Mouse (Mus musculus): ENCODE data around the gene Pcolce. TPM values are rescaled to one million over a fixed set of nuclear protein-coding genes. Genes with fewer than 3 reads are reported as not detected.

The Pcolce gene
- polyA plus RNA-seq, 2 experiments, result 11.6 to 12.2 TPM

DNA sequence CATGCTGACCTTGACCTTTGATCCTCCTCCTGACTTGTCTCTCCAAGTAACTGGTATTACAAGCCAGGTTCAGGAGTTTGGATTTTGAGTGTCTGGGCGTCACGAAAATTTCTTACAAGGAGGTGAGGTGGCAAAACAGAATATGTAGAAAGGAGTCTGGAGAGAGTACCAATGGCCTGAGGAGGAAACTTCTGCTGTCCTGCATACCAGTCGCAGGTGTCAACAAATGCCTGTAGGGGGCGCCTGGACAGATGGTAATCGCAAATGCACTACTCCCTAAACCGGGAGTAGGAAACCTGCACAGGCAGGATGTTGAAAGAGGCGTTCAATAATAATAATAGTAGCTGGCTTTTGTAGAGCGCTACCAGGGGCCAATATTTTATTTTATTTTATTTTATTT is 28.6 kb downstream of the Pcolce start:
- no peak overlapping the region for H3K4me2 ChIP-seq (ENCODE audit: low read depth)
- TF ChIP-seq EP300 (IDR thresholded peaks at IDR 0.05; ENCODE audit: low read depth) (no peak), CTCF (IDR thresholded peaks at IDR 0.05; ENCODE audit: low read depth) (peak; percentile 78)
- WGBS (ENCODE audit: insufficient replicate concordance), result 22% methylated on average over 8 of the region's 8 CpGs
- no peaks in the 10 kb centered on the region for H3K27me3 ChIP-seq (ENCODE audit: control insufficient read depth, insufficient read depth, low read length)
- peaks cover 9% of the 10 kb centered on the region for H3K36me3 ChIP-seq (replicated peaks; ENCODE audit: control insufficient read depth, insufficient read depth, low read depth)
- H3K27ac ChIP-seq, result no peak overlapping the region
- H3K9ac ChIP-seq (replicated peaks), result no peak overlapping the region
- ATAC-seq (ENCODE audit: insufficient read depth) (0 out of 2 replicates have a peak, but pooled peaks have one; percentile 36), DNase-seq (ENCODE audit: low read depth in 3 of 3, low spot score in 3 of 3) (peak in 2 of 3 experiments; percentile 47)
- H3K4me1 ChIP-seq (replicated peaks; ENCODE audit: control insufficient read depth in 2 of 2, insufficient read depth in 2 of 2, low read length in 1 of 2), result peaks cover 0 to 2% of the 10 kb centered on the region in 2 experiments; a peak in 3 of 4 replicates
- H3K9me3 ChIP-seq (ENCODE audit: control insufficient read depth, low read length), result no peaks in the 10 kb centered on the region; the same call in 1 of the 2 replicates
- H3K4me3 ChIP-seq (ENCODE audit: insufficient read depth in 1 of 2, low read depth in 2 of 2, low read length in 2 of 2), result no peak overlapping the region

DNA sequence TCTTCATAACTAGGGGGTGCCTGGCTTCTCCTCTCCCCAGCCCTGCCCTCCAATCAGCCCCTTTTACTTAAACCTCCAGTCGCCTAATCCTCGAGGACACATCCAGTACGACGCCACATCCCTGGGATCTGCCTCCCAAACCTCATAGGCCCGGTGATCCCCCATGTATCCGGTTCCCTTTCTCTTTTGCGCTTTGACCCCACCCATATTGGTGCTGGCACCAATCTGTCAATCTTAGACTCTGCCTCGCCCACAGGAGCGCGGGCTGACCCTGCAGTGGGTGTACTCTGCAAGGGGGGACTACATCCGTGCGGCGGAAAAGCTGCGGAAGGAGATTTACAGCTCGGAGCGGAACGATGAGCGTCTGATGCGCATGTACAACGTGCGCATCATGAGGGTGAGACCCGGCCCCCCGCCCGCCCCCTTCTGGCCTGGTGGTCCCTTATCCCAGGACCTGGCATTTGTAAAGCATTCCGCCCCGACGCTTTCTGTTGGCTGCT is 29.9 kb downstream of the Pcolce start:
- Histone ChIP-seq H3K4me2 (ENCODE audit: low read depth) (peak overlapping the region; percentile 28), H3K27ac (no peak overlapping the region), H3K4me3 (ENCODE audit: insufficient read depth in 1 of 2, low read depth in 2 of 2, low read length in 2 of 2) (no peak overlapping the region), H3K4me1 (replicated peaks; ENCODE audit: control insufficient read depth in 2 of 2, insufficient read depth in 2 of 2, low read length in 1 of 2) (peaks cover 0 to 7% of the 10 kb centered on the region in 2 experiments; a peak in 3 of 4 replicates), H3K9me3 (ENCODE audit: control insufficient read depth, low read length) (no peaks in the 10 kb centered on the region; the same call in 1 of the 2 replicates), H3K9ac (replicated peaks) (no peak overlapping the region), H3K27me3 (ENCODE audit: control insufficient read depth, insufficient read depth, low read length) (no peaks in the 10 kb centered on the region), H3K36me3 (replicated peaks; ENCODE audit: control insufficient read depth, insufficient read depth, low read depth) (peaks cover 21% of the 10 kb centered on the region)
- no peak for DNase-seq (ENCODE audit: low read depth in 3 of 3, low spot score in 3 of 3)
- WGBS (ENCODE audit: insufficient replicate concordance), result 42% methylated on average over 27 of the region's 27 CpGs
- no peak for ATAC-seq (ENCODE audit: insufficient read depth)
- TF ChIP-seq EP300 (IDR thresholded peaks at IDR 0.05; ENCODE audit: low read depth), result no peak
- no peak for TF ChIP-seq CTCF (IDR thresholded peaks at IDR 0.05; ENCODE audit: low read depth)

DNA sequence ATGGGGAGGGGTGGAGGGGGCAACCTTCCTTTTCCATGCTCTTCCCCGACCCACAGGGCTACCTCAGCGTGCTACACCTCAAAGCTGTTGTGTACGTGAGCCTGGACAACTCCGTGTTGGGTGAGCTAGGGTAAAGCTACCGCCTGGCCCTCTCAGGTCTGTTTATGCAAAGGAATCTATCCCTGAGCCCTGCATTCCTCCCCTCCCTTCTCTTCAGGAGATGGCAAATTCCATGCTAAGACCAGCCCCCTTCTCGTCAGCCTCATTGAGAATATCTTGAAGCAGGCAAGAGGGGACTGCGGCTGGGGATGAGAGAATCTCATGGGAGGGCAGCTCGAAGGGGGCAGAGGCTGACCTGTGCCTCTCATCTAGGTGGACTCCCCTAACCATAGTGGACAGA is 30.9 kb downstream of the Pcolce start:
- peaks cover 0 to 7% of the 10 kb centered on the region in 2 experiments; a peak in 3 of 4 replicates for H3K4me1 ChIP-seq (replicated peaks; ENCODE audit: control insufficient read depth in 2 of 2, insufficient read depth in 2 of 2, low read length in 1 of 2)
- H3K9ac ChIP-seq (replicated peaks), result no peak overlapping the region
- H3K36me3 ChIP-seq (replicated peaks; ENCODE audit: control insufficient read depth, insufficient read depth, low read depth), result peaks cover 29% of the 10 kb centered on the region
- 62% methylated on average over 8 of the region's 8 CpGs for WGBS (ENCODE audit: insufficient replicate concordance)
- H3K9me3 ChIP-seq (ENCODE audit: control insufficient read depth, low read length), result no peaks in the 10 kb centered on the region; the same call in 1 of the 2 replicates
- H3K27me3 ChIP-seq (ENCODE audit: control insufficient read depth, insufficient read depth, low read length), result no peaks in the 10 kb centered on the region
- ATAC-seq (ENCODE audit: insufficient read depth), result no peak
- no peak for DNase-seq (ENCODE audit: low read depth in 3 of 3, low spot score in 3 of 3)
- no peak overlapping the region for H3K4me3 ChIP-seq (ENCODE audit: insufficient read depth in 1 of 2, low read depth in 2 of 2, low read length in 2 of 2)
- H3K4me2 ChIP-seq (ENCODE audit: low read depth), result no peak overlapping the region
- no peak overlapping the region for H3K27ac ChIP-seq
- no peak for TF ChIP-seq EP300 (IDR thresholded peaks at IDR 0.05; ENCODE audit: low read depth)
- no peak for TF ChIP-seq CTCF (IDR thresholded peaks at IDR 0.05; ENCODE audit: low read depth)

DNA sequence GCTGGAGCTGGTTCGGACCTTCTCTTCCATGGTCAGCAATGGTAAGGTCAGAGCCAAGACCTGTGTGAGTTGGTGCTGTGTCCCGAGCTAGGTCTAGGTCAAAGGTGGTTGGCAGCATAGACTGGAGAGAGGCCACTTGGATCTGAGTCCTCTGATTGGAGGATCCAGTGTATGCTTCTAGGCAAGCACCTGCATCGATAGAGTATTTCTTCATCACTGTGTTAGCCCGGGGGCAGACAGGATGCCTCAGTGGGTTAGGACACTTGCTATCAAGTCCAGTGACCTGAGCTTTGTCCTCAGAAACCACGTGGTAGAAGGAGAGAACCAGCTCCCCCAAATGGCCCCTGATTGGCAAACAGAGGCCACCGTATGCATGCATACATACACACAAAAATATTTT is 33.3 kb downstream of the Pcolce start:
- no peaks in the 10 kb centered on the region for H3K9me3 ChIP-seq (ENCODE audit: control insufficient read depth, low read length)
- no peak for DNase-seq (ENCODE audit: low read depth in 3 of 3, low spot score in 3 of 3)
- TF ChIP-seq EP300 (IDR thresholded peaks at IDR 0.05; ENCODE audit: low read depth) (no peak), CTCF (IDR thresholded peaks at IDR 0.05; ENCODE audit: low read depth) (no peak)
- H3K36me3 ChIP-seq (replicated peaks; ENCODE audit: control insufficient read depth, insufficient read depth, low read depth), result peaks cover 38% of the 10 kb centered on the region
- H3K27ac ChIP-seq, result no peak overlapping the region
- whole genome bisulfite sequencing (ENCODE audit: insufficient replicate concordance), result 58% methylated on average over 6 of the region's 6 CpGs
- no peak overlapping the region for H3K4me2 ChIP-seq (ENCODE audit: low read depth)
- H3K9ac ChIP-seq (replicated peaks), result no peak overlapping the region
- H3K27me3 ChIP-seq (ENCODE audit: control insufficient read depth, insufficient read depth, low read length), result no peaks in the 10 kb centered on the region
- H3K4me1 ChIP-seq (replicated peaks; ENCODE audit: control insufficient read depth in 2 of 2, insufficient read depth in 2 of 2, low read length in 1 of 2), result peaks cover 0 to 7% of the 10 kb centered on the region in 2 experiments; a peak in 3 of 4 replicates
- peak; percentile 11; the same call in 1 of the 2 replicates for ATAC-seq (ENCODE audit: insufficient read depth)
- H3K4me3 ChIP-seq (ENCODE audit: insufficient read depth in 1 of 2, low read depth in 2 of 2, low read length in 2 of 2), result no peak overlapping the region

DNA sequence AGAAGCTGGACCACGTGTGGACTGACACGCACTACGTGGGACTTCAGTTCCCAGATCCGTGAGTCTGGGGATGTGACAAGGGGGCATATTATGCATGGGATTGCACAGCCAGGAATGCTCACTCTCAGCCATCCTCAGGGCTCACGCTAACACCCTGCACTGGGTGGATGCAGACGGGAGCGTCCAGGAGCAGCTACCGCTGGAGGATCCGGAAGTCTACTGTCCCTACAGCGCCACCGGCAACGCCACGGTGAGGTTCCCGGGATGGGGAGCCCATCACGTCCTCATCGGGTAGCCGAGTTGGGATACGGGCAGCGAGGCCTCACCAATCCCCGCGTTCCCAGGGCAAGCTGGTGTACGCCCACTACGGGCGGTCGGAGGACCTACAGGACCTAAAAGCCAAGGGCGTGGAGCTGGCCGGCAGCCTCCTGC is 39.1 kb downstream of the Pcolce start:
- H3K4me2 ChIP-seq (ENCODE audit: low read depth), result peak overlapping the region; percentile 20; the same call in 1 of the 2 replicates
- no peaks in the 10 kb centered on the region for H3K27me3 ChIP-seq (ENCODE audit: control insufficient read depth, insufficient read depth, low read length)
- no peak for ATAC-seq (ENCODE audit: insufficient read depth)
- H3K9me3 ChIP-seq (ENCODE audit: control insufficient read depth, low read length), result no peaks in the 10 kb centered on the region
- peaks cover 40% of the 10 kb centered on the region for H3K36me3 ChIP-seq (replicated peaks; ENCODE audit: control insufficient read depth, insufficient read depth, low read depth)
- no peak overlapping the region for H3K4me3 ChIP-seq (ENCODE audit: insufficient read depth in 1 of 2, low read depth in 2 of 2, low read length in 2 of 2)
- H3K9ac ChIP-seq (replicated peaks), result no peak overlapping the region
- H3K27ac ChIP-seq, result no peak overlapping the region
- peaks cover 8 to 29% of the 10 kb centered on the region in 2 experiments for H3K4me1 ChIP-seq (replicated peaks; ENCODE audit: control insufficient read depth in 2 of 2, insufficient read depth in 2 of 2, low read length in 1 of 2)
- DNase-seq (ENCODE audit: low read depth in 3 of 3, low spot score in 3 of 3), result no peak
- TF ChIP-seq EP300 (IDR thresholded peaks at IDR 0.05; ENCODE audit: low read depth) (no peak), CTCF (IDR thresholded peaks at IDR 0.05; ENCODE audit: low read depth) (no peak; the same call in 1 of the 2 replicates)
- 47% methylated on average over 27 of the region's 27 CpGs for WGBS (ENCODE audit: insufficient replicate concordance)

All from liver, embryonic 14.5 days (tissue).